14 mouse cellular contexts compared by ENCODE assay signal in the genomic region with DNA sequence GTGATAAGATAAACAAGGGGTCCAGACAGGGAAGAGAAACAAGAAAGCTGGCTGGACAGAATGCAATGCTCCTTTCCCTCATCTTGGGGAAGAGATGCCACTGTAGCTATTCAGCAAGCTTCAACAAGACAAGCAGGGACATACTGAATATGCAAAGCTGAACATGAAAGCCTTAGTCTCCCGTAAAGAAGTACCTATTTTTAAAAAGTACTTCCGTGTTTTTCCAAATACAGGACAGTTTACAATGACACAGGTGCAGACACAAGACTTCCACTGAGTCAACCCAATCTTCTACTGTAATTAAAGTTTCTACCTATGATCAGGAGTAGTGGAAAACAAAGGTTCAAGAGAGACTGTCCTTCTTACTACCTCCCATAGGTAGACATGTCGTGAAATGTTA.
"Had no signal": no experiment of that assay in that cellular context is flagged by ENCODE, and none has a peak within 500 bp of the region (broad histone marks: within the 10 kb centered on the region; RNA-seq: fewer than 3 reads in every experiment).

No protein-coding gene starts in this region.

- H3K9ac ChIP-seq: limb, embryonic 12.5 days; limb, embryonic 15.5 days; liver, embryonic 14.5 days; liver, postnatal 0 days; lung, embryonic 14.5 days; midbrain, embryonic 13.5 days had no signal

- H3K9me3 ChIP-seq: limb, embryonic 12.5 days; limb, embryonic 15.5 days; midbrain, embryonic 13.5 days had no signal

- H3K27me3 ChIP-seq: limb, embryonic 12.5 days; limb, embryonic 15.5 days; midbrain, embryonic 13.5 days had no signal

- H3K27ac ChIP-seq: limb, embryonic 12.5 days; limb, embryonic 15.5 days; liver, embryonic 14.5 days; macrophage; midbrain, embryonic 13.5 days had no signal

- H3K4me1 ChIP-seq: limb, embryonic 15.5 days had no signal

- DNase-seq: kidney, postnatal 14 days; kidney, postnatal 4 days; left cerebral cortex, postnatal 4 days; liver, postnatal 0 days; lung, embryonic 14.5 days; thymus, adult 18-20 months; thymus, postnatal 36 days had no signal

- ATAC-seq: liver, postnatal 0 days; lung, postnatal 0 days; midbrain, embryonic 13.5 days had no signal

- H3K36me3 ChIP-seq: limb, embryonic 12.5 days; limb, embryonic 15.5 days; midbrain, embryonic 13.5 days had no signal

- H3K4me3 ChIP-seq: limb, embryonic 12.5 days; limb, embryonic 15.5 days; midbrain, embryonic 13.5 days had no signal

- H3K4me2 ChIP-seq: limb, embryonic 12.5 days; limb, embryonic 15.5 days; liver, embryonic 11.5 days; lung, embryonic 14.5 days; midbrain, embryonic 13.5 days had no signal
